Mouse (Mus musculus): ENCODE results near the gene Tma16.

Tma16 gene

GRCm38 (mm10) chr8:66486084-66486763 lies at the start of gene Tma16:
TSS of gene Tma16 (minus strand) at chr8:66486530.
- DNase-seq = peak; percentile 75

DNA sequence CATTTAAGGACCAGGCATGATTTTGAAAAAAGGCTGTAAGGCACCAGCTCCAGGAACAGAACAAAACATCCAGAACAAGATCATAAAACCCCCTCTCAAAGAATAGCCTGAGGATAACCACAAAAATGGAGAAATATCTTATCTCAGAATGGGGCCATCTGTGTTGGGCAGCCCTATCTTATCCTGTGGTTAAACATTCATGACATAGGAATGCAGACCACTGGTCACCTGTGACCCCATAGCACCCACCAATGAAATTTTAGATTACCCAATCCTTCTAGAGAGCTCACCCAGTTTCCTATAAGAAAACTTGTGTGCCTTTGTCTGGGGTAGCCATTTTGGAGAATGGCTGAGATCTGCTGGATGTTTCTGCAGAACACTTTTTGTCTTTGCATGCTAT lies 34.2 kb upstream of the Tma16 start:
- DNase-seq = no peak

GRCm38 (mm10) chr8:66519149-66519548 lies 32.8 kb upstream of the Tma16 start:
- DNase-seq = no peak

- no peak for DNase-seq
Observed at GRCm38 (mm10) chr8:66511537-66511936, 25.2 kb upstream of the Tma16 start, which contains the start of gene Tktl2. TSS of gene Tktl2 (plus strand) at chr8:66511756.

DNA sequence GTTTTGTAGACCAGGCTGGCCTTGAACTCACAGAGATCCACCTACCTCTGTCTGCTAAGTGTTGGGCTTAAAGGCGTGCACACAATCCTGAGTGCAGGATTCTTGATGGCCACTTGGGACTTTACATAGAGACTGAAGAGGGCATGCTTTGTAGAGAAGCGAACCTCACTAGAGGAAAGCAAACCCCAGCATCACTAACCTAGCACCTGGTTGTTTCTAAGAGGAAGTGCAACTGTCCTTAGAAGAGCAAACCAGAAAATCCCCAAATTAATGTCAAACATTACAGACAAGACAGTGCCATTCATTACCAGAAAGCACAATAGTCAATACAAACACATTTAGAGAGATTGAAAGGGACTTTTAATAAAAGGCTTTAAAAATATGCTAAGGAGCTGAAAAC lies 17.1 kb upstream of the Tma16 start:
- DNase-seq = no peak

GRCm38 (mm10) chr8:66496998-66497577 lies 10.8 kb upstream of the Tma16 start:
- no peak for DNase-seq

DNA sequence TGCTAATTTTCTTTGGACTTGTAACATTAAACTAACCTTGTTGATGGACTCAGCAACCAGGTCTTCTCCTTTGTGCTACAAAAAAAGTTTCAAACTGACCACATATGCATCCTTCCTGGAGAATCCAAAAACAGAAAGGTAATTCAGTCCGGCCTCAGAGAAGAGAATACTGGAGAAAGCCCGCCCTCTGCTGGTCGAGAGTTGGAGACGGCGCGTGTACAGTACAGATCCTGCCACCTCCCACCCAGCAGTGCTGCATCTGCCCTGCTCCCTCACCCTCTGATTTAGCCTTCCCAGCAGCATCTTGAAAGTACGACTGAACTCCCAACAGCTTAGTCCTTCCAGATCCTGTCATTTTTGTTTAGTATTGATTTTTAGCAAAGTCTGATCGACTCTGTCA lies 9.4 kb upstream of the Tma16 start:
- DNase-seq = peak; percentile 69

DNA sequence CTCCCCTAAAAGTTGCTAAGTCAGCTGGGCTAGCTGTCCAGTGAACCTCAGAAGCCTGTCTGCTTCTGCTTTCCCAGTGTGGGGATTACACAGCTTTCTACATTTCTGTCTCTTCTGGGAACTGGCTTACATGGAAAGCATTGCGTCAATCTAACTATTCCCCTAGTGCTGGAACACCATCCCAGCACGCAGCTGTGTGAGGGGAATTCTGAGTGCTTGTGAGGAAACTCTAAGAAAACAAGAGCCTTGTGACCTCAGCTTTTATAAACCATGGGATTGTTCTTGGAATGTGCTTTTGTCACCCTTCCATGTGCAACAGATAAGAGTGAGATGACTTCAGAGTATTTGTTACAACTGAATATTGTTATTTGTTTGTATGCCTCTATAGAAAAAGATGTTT lies 8.2 kb upstream of the Tma16 start:
- DNase-seq = no peak

- DNase-seq = no peak
Observed at GRCm38 (mm10) chr8:66490624-66491023, 4.3 kb upstream of the Tma16 start.

- no peak for DNase-seq
Observed at GRCm38 (mm10) chr8:66488556-66488955, 2.2 kb upstream of the Tma16 start.

DNA sequence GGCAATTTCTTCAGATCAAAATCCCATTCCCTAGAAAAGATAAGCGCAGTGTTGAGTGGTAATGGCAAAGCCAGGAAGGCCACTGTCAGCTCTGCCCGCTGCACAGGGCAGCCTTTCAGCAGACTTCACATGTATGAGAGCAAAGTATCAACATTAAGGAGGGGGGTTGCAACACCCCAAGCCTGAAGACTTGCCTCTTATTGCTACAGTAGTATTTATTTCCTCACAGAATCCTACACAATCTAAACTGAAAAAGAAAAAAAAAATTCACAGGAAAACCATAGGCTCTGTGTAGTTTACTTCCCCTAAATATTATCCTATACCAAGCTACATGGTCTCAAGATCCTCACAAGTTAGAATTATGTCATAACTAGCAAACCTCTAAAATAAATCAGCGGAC lies 9.4 kb downstream of the Tma16 start:
- DNase-seq = no peak

GRCm38 (mm10) chr8:66469821-66470220 lies 16.5 kb downstream of the Tma16 start:
- DNase-seq = no peak

DNA sequence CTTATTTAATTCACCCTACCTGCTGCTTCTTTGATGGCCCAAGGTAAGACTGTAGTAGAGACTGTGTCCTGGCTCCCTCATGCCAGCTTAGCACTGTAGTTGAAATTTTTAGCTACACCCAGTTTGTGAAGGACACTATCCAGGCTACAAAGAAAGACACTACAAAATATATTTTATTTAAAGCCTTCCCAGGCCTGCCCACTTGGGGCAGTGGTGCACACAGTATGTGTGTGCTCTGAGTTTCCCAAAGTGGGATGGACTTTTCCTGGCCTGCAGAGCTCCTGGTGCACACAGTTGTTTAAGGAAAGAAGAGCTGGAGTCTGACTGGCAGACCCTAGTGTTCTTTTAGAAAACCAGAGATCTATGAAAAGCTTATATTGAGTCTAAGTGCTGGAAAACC lies 29.3 kb downstream of the Tma16 start:
- no peak for DNase-seq

GRCm38 (mm10) chr8:66450691-66451090 lies 35.6 kb downstream of the Tma16 start:
- DNase-seq = no peak

DNA sequence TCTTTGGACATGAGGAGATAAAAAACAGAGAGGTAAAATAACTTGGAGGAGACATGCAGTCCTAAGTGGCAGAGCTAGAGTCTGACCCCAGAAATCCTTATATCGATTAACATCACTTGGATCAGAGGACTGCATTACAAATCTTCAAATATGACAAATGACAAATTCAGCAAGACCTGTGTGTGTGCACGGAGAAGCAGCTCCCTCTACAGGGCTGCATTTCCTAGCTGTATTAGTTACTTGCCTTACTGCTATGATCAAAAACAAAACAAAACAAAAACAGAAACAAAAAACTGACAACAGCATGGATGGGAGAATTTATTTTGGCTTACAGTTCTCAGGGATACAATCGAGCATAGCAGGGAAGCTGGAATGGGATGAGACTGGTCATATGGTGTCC lies 41.0 kb downstream of the Tma16 start:
- no peak for DNase-seq

DNA sequence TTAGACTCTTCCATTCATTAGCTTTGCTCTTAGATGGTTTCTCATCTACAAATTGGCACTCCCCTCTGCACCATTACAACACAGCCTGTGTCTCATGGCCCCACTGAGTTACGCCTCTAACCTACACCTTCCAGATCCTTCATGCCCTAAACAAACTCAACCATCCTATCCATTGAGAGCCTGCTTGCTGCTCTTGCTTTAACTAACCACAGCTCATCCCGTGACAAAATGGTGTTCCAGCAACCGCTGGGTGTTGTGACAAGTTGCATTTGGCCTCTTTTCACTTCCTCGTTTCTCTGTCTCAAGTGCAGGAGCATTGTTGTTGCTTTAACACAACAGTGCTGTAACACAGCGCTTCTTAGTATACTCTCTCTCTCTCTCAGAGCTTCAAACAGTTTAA lies 42.2 kb downstream of the Tma16 start:
- no peak for DNase-seq

GRCm38 (mm10) chr8:66442778-66443177 lies 43.6 kb downstream of the Tma16 start:
- DNase-seq = no peak

DNA sequence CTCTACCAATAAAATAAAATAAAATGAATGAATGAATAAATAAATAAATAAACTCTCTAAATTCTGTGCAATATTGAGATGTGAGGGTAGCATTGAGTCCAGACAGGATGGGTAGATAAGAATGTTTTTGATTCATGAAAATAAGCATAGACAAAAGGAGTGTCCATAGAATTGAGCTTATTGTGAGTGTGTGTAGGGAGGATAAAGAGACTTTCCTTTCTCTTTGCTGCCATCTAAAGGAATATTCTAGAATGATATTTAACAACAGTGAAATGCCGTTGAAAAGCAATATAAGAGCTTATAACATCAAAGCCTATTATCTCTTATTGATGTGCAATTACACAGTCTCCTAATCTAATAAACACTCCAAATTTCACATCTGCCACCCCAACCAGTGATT lies 45.2 kb downstream of the Tma16 start:
- DNase-seq = no peak

- DNase-seq = no peak
Observed at GRCm38 (mm10) chr8:66438468-66438867, 47.9 kb downstream of the Tma16 start.

- no peak for DNase-seq
Observed at GRCm38 (mm10) chr8:66437929-66438328, 48.4 kb downstream of the Tma16 start.

- DNase-seq = no peak
Observed at GRCm38 (mm10) chr8:66436804-66437203, 49.5 kb downstream of the Tma16 start.

DNA sequence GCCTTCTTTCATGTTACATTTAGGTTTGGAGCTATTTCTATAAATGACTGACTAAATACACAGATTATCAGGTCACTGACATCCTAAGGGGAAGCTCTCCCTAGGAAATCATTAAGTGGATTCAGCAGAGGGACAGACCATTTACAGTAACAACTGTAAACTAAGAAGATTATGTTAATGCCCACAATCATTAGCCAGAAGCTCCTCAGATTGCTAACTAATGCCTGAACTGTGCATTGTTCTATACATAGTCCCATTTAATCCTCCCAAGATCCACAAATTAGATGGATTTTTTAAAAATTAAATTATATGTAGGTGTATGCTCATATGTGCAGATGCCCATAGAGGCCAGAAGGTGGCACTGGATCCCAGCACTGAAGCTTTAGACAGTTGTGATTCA lies 52.8 kb downstream of the Tma16 start:
- no peak for DNase-seq

DNA sequence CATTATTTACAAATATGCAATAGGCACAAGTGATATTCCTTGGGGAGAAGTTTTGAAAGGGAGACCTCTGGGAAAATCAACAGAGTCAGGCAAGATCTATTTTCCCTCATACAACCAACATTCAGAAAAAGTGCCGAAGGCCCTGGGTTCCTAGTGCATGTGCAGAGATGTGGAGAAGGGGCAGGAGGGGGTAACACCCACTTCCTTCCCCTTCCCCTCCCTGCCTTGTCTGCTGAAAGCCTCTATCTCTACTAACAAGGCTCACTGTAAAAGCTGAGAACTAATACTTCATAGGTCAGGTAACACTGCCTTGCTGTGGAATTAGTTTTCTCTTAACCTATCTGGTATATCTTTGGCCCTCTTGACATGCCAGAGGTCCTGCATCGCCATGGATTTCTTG lies 55.7 kb downstream of the Tma16 start:
- no peak for DNase-seq

Data from liver (tissue).